Mouse (Mus musculus): ENCODE data around the gene Col4a3. TPM values are rescaled to one million over a fixed set of nuclear protein-coding genes. Genes with fewer than 3 reads are reported as not detected.

Gene Col4a3
- total and polyA plus RNA-seq, 2 experiments from 2014 or later, result 0.08 to 0.63 TPM

DNA sequence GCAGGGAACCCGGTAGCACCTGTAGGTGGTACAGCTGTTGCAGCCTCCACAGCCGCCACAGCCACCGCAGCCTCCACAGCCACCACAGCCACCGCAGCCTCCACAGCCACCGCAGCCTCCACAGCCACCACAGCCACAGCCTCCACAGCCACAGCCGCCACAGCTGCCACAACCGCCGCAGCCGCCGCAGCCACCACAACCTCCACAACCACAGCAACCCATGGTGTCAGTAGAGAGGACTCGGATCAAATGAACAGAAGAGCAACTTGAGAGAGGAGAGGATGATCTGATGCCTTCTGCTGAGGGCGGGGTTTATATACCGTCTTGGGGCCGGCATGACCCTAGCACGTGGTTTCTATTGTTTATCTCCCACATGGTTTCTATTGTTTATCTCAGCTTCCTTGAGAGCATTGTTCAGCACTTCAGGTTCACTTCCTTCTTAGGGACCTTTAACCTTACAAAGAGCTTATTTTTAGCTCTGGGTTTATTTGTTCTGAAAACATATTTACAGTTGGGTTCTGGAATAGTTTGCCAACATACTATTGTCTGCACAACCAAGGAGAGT, 184.4 kb downstream of the Col4a3 start, which contains the start of gene Gm47791:
Gene Gm47791, minus strand, starts transcription at position 222 of the 565 bp plus-strand sequence.
- Histone ChIP-seq H3K4me1 (ENCODE audit: control insufficient read depth, insufficient read depth) (no peaks in the 10 kb centered on the region), H3K27me3 (ENCODE audit: control insufficient read depth, insufficient read depth, low read length) (no peaks in the 10 kb centered on the region), H3K4me3 (ENCODE audit: low read depth, low read length) (no peak within 1 kb of the TSS), H3K9me3 (replicated peaks; ENCODE audit: control insufficient read depth, low read length) (no peaks in the 10 kb centered on the region), H3K9ac (replicated peaks; ENCODE audit: low read depth, low read length) (no peak within 1 kb of the TSS), H3K27ac (ENCODE audit: low read depth) (no peak within 1 kb of the TSS), H3K36me3 (replicated peaks; ENCODE audit: control insufficient read depth, insufficient read depth, low read length) (no peaks in the 10 kb centered on the region), H3K4me2 (ENCODE audit: low read depth, low read length) (no peak within 1 kb of the TSS)
- DNase-seq (ENCODE audit: low spot score), result no peak
- WGBS, result 76% methylated on average over 15 of the region's 15 CpGs
- no peak for TF ChIP-seq EP300 (IDR thresholded peaks at IDR 0.05; ENCODE audit: low read depth)
- no peak for TF ChIP-seq CTCF (IDR thresholded peaks at IDR 0.05; ENCODE audit: low read depth)
- no peak for ATAC-seq (ENCODE audit: insufficient read depth, low read depth)

Other genes starting within 250 kb of the Col4a3 start
- gene Col4a4, start 72 bp upstream of the Col4a3 start, total RNA-seq (2014; rRNA removed; ENCODE audit: low replicate concordance), result 0.53 and 1.9 TPM in 2 replicates
- 0.89 and 1.3 TPM in 2 replicates for gene Col4a4, start 72 bp upstream of the Col4a3 start, polyA plus RNA-seq (2015; fragmentation: Nextera tagmentation; extraction: Ambion mirVana)
- 211 and 306 TPM in 2 replicates for gene Mff, start 138.0 kb downstream of the Col4a3 start, total RNA-seq (2014; rRNA removed; ENCODE audit: low replicate concordance)
- 259 and 270 TPM in 2 replicates for gene Mff, start 138.0 kb downstream of the Col4a3 start, polyA plus RNA-seq (2015; fragmentation: Nextera tagmentation; extraction: Ambion mirVana)
- not detected in 2 replicates for gene Tm4sf20, start 181.5 kb downstream of the Col4a3 start, total RNA-seq (2014; rRNA removed; ENCODE audit: low replicate concordance)
- gene Tm4sf20, start 181.5 kb downstream of the Col4a3 start, polyA plus RNA-seq (2015; fragmentation: Nextera tagmentation; extraction: Ambion mirVana), result 0.14 TPM in 1 of 2 replicates, not detected in the other
- gene Gm47791, start 184.3 kb downstream of the Col4a3 start, total RNA-seq (2014; rRNA removed; ENCODE audit: low replicate concordance), result not detected in 2 replicates
- not detected in 2 replicates for gene Gm47791, start 184.3 kb downstream of the Col4a3 start, polyA plus RNA-seq (2015; fragmentation: Nextera tagmentation; extraction: Ambion mirVana)

Measured in heart, postnatal 0 days (tissue).